16 mouse cellular contexts compared by ENCODE assay signal in the genomic region with DNA sequence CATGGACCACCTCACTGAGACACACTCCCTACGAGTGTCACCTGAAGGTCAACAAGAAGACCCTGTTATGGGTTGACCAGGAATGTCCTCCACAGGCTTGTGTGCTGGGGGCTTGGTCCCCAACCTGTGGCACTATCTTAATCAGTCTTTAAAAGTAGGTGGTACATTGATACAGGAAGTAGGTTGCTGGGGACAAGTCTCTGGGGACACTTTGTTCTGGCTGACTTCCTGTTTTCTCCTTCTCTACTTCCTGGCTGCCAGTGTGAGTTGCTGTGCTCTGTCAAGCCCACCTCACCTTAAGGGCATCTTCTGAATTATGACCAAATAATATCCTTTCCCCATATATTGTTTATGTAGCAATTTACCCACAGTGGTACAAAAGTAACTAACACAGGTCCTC.
DNase-seq lines count a peak whose midpoint lies in the region; ATAC-seq lines count a peak whose summit lies in the region.
"Had no signal": no experiment of that assay in that cellular context is flagged by ENCODE, and none has a peak within 500 bp of the region (broad histone marks: within the 10 kb centered on the region; RNA-seq: fewer than 3 reads in every experiment).

No protein-coding gene starts in this region.

- DNase-seq in adrenal gland, postnatal 14 days: peak; percentile 17
- no peak for DNase-seq in adrenal gland, adult (ENCODE audit: inconsistent age in 2 of 2, low spot score in 1 of 2)
- DNase-seq in thymus, postnatal 25 days: peak; percentile 8
- no peak for DNase-seq in thymus, postnatal 0 days (ENCODE audit: low spot score)
- DNase-seq in naive thymus-derived CD4-positive, alpha-beta T cell, adult 2 months (ENCODE audit: low read depth): peak; percentile 2
- DNase-seq in spleen, postnatal 36 days (ENCODE audit: low spot score in 2 of 2): peak; percentile 81 to 86
- no peak for DNase-seq in gastrocnemius, adult 18-20 months (ENCODE audit: low spot score)
- DNase-seq: adrenal gland, postnatal 25 days; cerebellum, adult 9-10 months; gastrocnemius, postnatal 36 days; kidney, adult 8-10 months; kidney, postnatal 10 days had no signal

- ATAC-seq in erythroid progenitor cell, adult 5-6 weeks (replicated peaks; ENCODE audit: low FRiP score, poor library complexity, severe bottlenecking): no peak
- ATAC-seq: forebrain, embryonic 16.5 days; lung, postnatal 0 days; midbrain, embryonic 13.5 days had no signal

Comparison
In these comparisons a context has a peak if more than half of its experiments do, and no peak if none do; other contexts are left out.
1. DNase-seq: peak in adrenal gland, postnatal 14 days (single experiment), thymus, postnatal 25 days (single experiment), naive thymus-derived CD4-positive, alpha-beta T cell, adult 2 months (single experiment) and spleen, postnatal 36 days (2 of 2); none in adrenal gland, adult (0 of 2), thymus, postnatal 0 days (single experiment) and gastrocnemius, adult 18-20 months (single experiment).